Mouse (Mus musculus): Measurements from ENCODE around the gene Smarcal1.

- no peak for TF ChIP-seq NRF1 (IDR thresholded peaks at IDR 0.05; ENCODE audit: insufficient read depth, low read depth, low read length, poor library complexity, severe bottlenecking)
- no peak for TF ChIP-seq CTCF (IDR thresholded peaks at IDR 0.05 in 2 of 3, conservative IDR thresholded peaks at IDR 0.05 in 1 of 3; ENCODE audit: control insufficient read depth in 1 of 3, insufficient read depth in 1 of 3, low read depth in 2 of 3, low read length in 3 of 3, poor library complexity in 1 of 3, severe bottlenecking in 1 of 3)
- TF ChIP-seq MYB (IDR thresholded peaks at IDR 0.05; ENCODE audit: low read depth, low read length), result no peak
- no peak for TF ChIP-seq ELF1 (IDR thresholded peaks at IDR 0.05; ENCODE audit: low read depth, low read length)
- TF ChIP-seq MEF2A (IDR thresholded peaks at IDR 0.05; ENCODE audit: extremely low read depth, insufficient replicate concordance, low read depth, low read length, poor library complexity, severe bottlenecking), result no peak
- TF ChIP-seq CHD1 (IDR thresholded peaks at IDR 0.05; ENCODE audit: low read depth, low read length), result no peak
- TF ChIP-seq POLR2A (IDR thresholded peaks at IDR 0.05; ENCODE audit: control insufficient read depth in 1 of 2, insufficient read depth in 1 of 2, low read depth in 1 of 2, low read length in 2 of 2, poor library complexity in 1 of 2), result no peak
- no peak for TF ChIP-seq TAL1 (IDR thresholded peaks at IDR 0.05; ENCODE audit: low read length)
- TF ChIP-seq POLR2AphosphoS5 (IDR thresholded peaks at IDR 0.05; ENCODE audit: borderline replicate concordance, low read depth, low read length), result no peak
- no peak for TF ChIP-seq GABPA (IDR thresholded peaks at IDR 0.05; ENCODE audit: low read depth, low read length)
- TF ChIP-seq RCOR1 (IDR thresholded peaks at IDR 0.05; ENCODE audit: low read depth, low read length), result no peak
- TF ChIP-seq MAX (IDR thresholded peaks at IDR 0.05; ENCODE audit: low read length), result no peak
Measured at GRCm38 (mm10) chr1:72564334-72564962, 18.6 kb upstream of the Smarcal1 start.
